Mouse (Mus musculus): Measurements from ENCODE around the gene Fasn. TPM values are rescaled to one million over a fixed set of nuclear protein-coding genes. Genes with fewer than 3 reads are reported as not detected.
A peak's percentile ranks its signal among the peaks of the same experiment; 100 is the strongest.
"Not testable (repeated sequence)": the region's sequence is repeated elsewhere in the genome, so short reads cannot be mapped to it uniquely, and the experiment has no call there.

The Fasn gene
- total and polyA plus RNA-seq, 2 experiments from 2014 or later = 75.6 to 364 TPM

- DNase-seq (peak; percentile 94), ATAC-seq (peak; percentile 91)
- TF ChIP-seq CTCF (IDR thresholded peaks at IDR 0.05; ENCODE audit: low read depth) = peak; percentile 100
- H3K4me3 ChIP-seq (ENCODE audit: low read depth, low read length) = no peak overlapping the region
- H3K36me3 ChIP-seq (ENCODE audit: insufficient read depth) = peaks cover 16% of the 10 kb centered on the region
- no peaks in the 10 kb centered on the region for H3K27me3 ChIP-seq (ENCODE audit: insufficient read depth, low read length)
- H3K27ac ChIP-seq (ENCODE audit: low read depth, low read length) = no peak overlapping the region
- no peaks in the 10 kb centered on the region for H3K4me1 ChIP-seq (ENCODE audit: insufficient read depth)
- H3K9ac ChIP-seq = no peak overlapping the region
- H3K4me2 ChIP-seq (ENCODE audit: low read depth) = no peak overlapping the region
- H3K9me3 ChIP-seq (ENCODE audit: low read length) = no peaks in the 10 kb centered on the region
- WGBS = 25% methylated on average over 15 of the region's 15 CpGs
Observed at GRCm38 (mm10) chr11:120775774-120776469, 48.4 kb downstream of the Fasn start.

GRCm38 (mm10) chr11:120773463-120774190 lies 50.7 kb downstream of the Fasn start:
- no peak for ATAC-seq
- 87% methylated on average over 7 of the region's 7 CpGs for whole genome bisulfite sequencing

GRCm38 (mm10) chr11:120772749-120773148 lies 51.6 kb downstream of the Fasn start:
- H3K4me1 ChIP-seq (ENCODE audit: insufficient read depth) = no peaks in the 10 kb centered on the region
- no peak overlapping the region for H3K27ac ChIP-seq (ENCODE audit: low read depth, low read length)
- no peak overlapping the region for H3K4me3 ChIP-seq (ENCODE audit: low read depth, low read length)
- H3K9me3 ChIP-seq (ENCODE audit: low read length) = no peaks in the 10 kb centered on the region
- no peak for ATAC-seq
- H3K36me3 ChIP-seq (ENCODE audit: insufficient read depth) = no peaks in the 10 kb centered on the region
- TF ChIP-seq CTCF (IDR thresholded peaks at IDR 0.05; ENCODE audit: low read depth) = no peak
- H3K4me2 ChIP-seq (ENCODE audit: low read depth) = no peak overlapping the region
- no peak for DNase-seq
- WGBS = 78% methylated on average over 3 of the region's 3 CpGs
- H3K9ac ChIP-seq = no peak overlapping the region
- H3K27me3 ChIP-seq (ENCODE audit: insufficient read depth, low read length) = no peaks in the 10 kb centered on the region

More at GRCm38 (mm10) chr11:120773463-120774190, 50.7 kb downstream of the Fasn start:
- H3K27me3 ChIP-seq (ENCODE audit: insufficient read depth, low read length) = no peaks in the 10 kb centered on the region
- no peak overlapping the region for H3K4me2 ChIP-seq (ENCODE audit: low read depth)
- H3K4me3 ChIP-seq (ENCODE audit: low read depth, low read length) = no peak overlapping the region
- no peak overlapping the region for H3K9ac ChIP-seq
- H3K9me3 ChIP-seq (ENCODE audit: low read length) = no peaks in the 10 kb centered on the region
- no peak for DNase-seq
- H3K4me1 ChIP-seq (ENCODE audit: insufficient read depth) = no peaks in the 10 kb centered on the region
- 0 out of 2 replicates have a peak, but pooled peaks cover 4% of the 10 kb centered on the region for H3K36me3 ChIP-seq (ENCODE audit: insufficient read depth)
- TF ChIP-seq CTCF (IDR thresholded peaks at IDR 0.05; ENCODE audit: low read depth) = no peak
- no peak overlapping the region for H3K27ac ChIP-seq (ENCODE audit: low read depth, low read length)

GRCm38 (mm10) chr11:120768206-120768605 lies 56.1 kb downstream of the Fasn start:
- ATAC-seq (no peak), DNase-seq (no peak)
- WGBS = 59% methylated on average over 1 of the region's 1 CpGs
- Histone ChIP-seq H3K27ac (ENCODE audit: low read depth, low read length) (no peak overlapping the region), H3K27me3 (ENCODE audit: insufficient read depth, low read length) (no peaks in the 10 kb centered on the region), H3K4me1 (ENCODE audit: insufficient read depth) (no peaks in the 10 kb centered on the region), H3K4me2 (ENCODE audit: low read depth) (no peak overlapping the region), H3K9ac (no peak overlapping the region), H3K9me3 (ENCODE audit: low read length) (no peaks in the 10 kb centered on the region), H3K36me3 (ENCODE audit: insufficient read depth) (no peaks in the 10 kb centered on the region), H3K4me3 (ENCODE audit: low read depth, low read length) (no peak overlapping the region)
- no peak for TF ChIP-seq CTCF (IDR thresholded peaks at IDR 0.05; ENCODE audit: low read depth)

- H3K4me3 ChIP-seq (ENCODE audit: low read depth, low read length); H3K9ac ChIP-seq; H3K27ac ChIP-seq (ENCODE audit: low read depth, low read length); ATAC-seq; DNase-seq; H3K4me2 ChIP-seq (ENCODE audit: low read depth); H3K27me3 ChIP-seq (ENCODE audit: insufficient read depth, low read length); H3K4me1 ChIP-seq (ENCODE audit: insufficient read depth); H3K36me3 ChIP-seq (ENCODE audit: insufficient read depth); H3K9me3 ChIP-seq (ENCODE audit: low read length): not testable (repeated sequence)
- 78% methylated on average over 3 of the region's 7 CpGs for WGBS
Observed at GRCm38 (mm10) chr11:120767023-120767422, 57.3 kb downstream of the Fasn start.

- WGBS = 10% methylated on average over 6 of the region's 23 CpGs
- not testable (repeated sequence) for H3K9me3 ChIP-seq (ENCODE audit: low read length); H3K36me3 ChIP-seq (ENCODE audit: insufficient read depth); H3K4me3 ChIP-seq (ENCODE audit: low read depth, low read length); H3K4me1 ChIP-seq (ENCODE audit: insufficient read depth); DNase-seq; H3K27ac ChIP-seq (ENCODE audit: low read depth, low read length); ATAC-seq; H3K4me2 ChIP-seq (ENCODE audit: low read depth); H3K9ac ChIP-seq; H3K27me3 ChIP-seq (ENCODE audit: insufficient read depth, low read length)
Observed at GRCm38 (mm10) chr11:120763121-120763999, 61.0 kb downstream of the Fasn start.

GRCm38 (mm10) chr11:120762672-120763041 lies 61.7 kb downstream of the Fasn start, which contains the start of gene Hmga1b:
Hmga1b (plus strand) TSS chr11:120762794.
- not testable (repeated sequence) for H3K9ac ChIP-seq; H3K9me3 ChIP-seq (ENCODE audit: low read length); H3K4me2 ChIP-seq (ENCODE audit: low read depth); H3K27ac ChIP-seq (ENCODE audit: low read depth, low read length); DNase-seq; H3K4me1 ChIP-seq (ENCODE audit: insufficient read depth); ATAC-seq; H3K36me3 ChIP-seq (ENCODE audit: insufficient read depth); H3K27me3 ChIP-seq (ENCODE audit: insufficient read depth, low read length); H3K4me3 ChIP-seq (ENCODE audit: low read depth, low read length)
- 10% methylated on average over 14 of the region's 14 CpGs for WGBS

Measured in forebrain, postnatal 0 days (tissue).